Mouse (Mus musculus): ENCODE data around the gene Casd1. TPM values are rescaled to one million over a fixed set of nuclear protein-coding genes. Genes with fewer than 3 reads are reported as not detected.

Gene Casd1
- total and polyA plus RNA-seq, 3 experiments: 13.1 to 38.2 (median 30.4) TPM

DNA sequence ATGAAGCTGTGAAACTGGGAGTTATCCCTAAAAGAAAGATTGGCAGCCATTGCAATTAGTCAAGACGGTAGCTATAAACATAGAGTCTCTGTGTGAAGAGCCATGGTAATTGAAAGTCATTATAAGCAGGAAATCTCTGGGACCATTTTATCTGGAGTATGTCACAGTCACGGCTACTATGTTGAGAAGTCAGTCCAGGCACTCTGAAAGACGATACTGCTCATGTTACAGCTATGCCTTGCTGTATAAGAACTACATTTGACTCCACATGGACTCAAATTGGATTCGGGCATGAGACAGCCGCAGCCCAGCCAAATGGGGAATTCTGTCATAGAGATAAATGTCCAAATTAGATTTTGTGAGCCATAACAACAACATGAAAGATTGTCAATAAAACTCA lies 37.2 kb upstream of the Casd1 start:
- in situ Hi-C loops (cut with MboI; ENCODE audit: low pct_ligation_motif_present, low pct_unique_long_range_greater_than_20kb, low sequenced_read_pairs) (loop anchor here (25.0 kb wide), 1 partner anchor 824 kb away; the partner anchor contains the start of gene Asb4), dilution Hi-C loops (cut with MboI; ENCODE audit: extremely low pct_ligation_motif_present, extremely low pct_unique_long_range_greater_than_20kb, low sequenced_read_pairs) (no loop called here)
- no peaks in the 10 kb centered on the region for H3K27me3 ChIP-seq (replicated peaks)
- H3K4me1 ChIP-seq (ENCODE audit: control insufficient read depth in 1 of 2, insufficient read depth in 2 of 2): no peaks in the 10 kb centered on the region
- H3K27ac ChIP-seq (ENCODE audit: insufficient read depth, low read depth): no peak overlapping the region
- no peaks in the 10 kb centered on the region for H3K36me3 ChIP-seq (replicated peaks in 1 of 2; ENCODE audit: control insufficient read depth in 1 of 2, insufficient read depth in 1 of 2, low read length in 1 of 2)
- no peak overlapping the region for H3K9ac ChIP-seq (ENCODE audit: insufficient read depth, low read depth)
- TF ChIP-seq ZNF384 (IDR thresholded peaks at IDR 0.05; ENCODE audit: low read depth, low read length): no peak
- TF ChIP-seq UBTF (IDR thresholded peaks at IDR 0.05; ENCODE audit: low read depth, low read length): no peak
- no peak for TF ChIP-seq JUN (IDR thresholded peaks at IDR 0.05; ENCODE audit: insufficient read depth, low read depth, low read length)
- TF ChIP-seq MXI1 (IDR thresholded peaks at IDR 0.05; ENCODE audit: low read depth, low read length): no peak
- no peak for TF ChIP-seq MAZ (IDR thresholded peaks at IDR 0.05; ENCODE audit: low read depth, low read length)
- TF ChIP-seq EP300 (IDR thresholded peaks at IDR 0.05; ENCODE audit: low read length): no peak
- no peak for TF ChIP-seq TCF12 (IDR thresholded peaks at IDR 0.05; ENCODE audit: low read depth, low read length)
- no peak for TF ChIP-seq SMC3 (IDR thresholded peaks at IDR 0.05; ENCODE audit: low read depth, low read length)
- no peak overlapping the region for H3K4me2 ChIP-seq (ENCODE audit: insufficient read depth, low read depth, poor library complexity, severe bottlenecking)
- no peaks in the 10 kb centered on the region for H3K79me2 ChIP-seq (replicated peaks; ENCODE audit: control insufficient read depth, extremely low read depth, insufficient read depth, poor library complexity, severe bottlenecking)
- no peak overlapping the region for H3K4me3 ChIP-seq (replicated peaks in 1 of 3; ENCODE audit: low read depth in 2 of 3, low read length in 2 of 3, poor library complexity in 1 of 3)
- DNase-seq (ENCODE audit: extremely low read depth): no peak
- no peaks in the 10 kb centered on the region for H3K9me3 ChIP-seq (replicated peaks; ENCODE audit: low read length)

DNA sequence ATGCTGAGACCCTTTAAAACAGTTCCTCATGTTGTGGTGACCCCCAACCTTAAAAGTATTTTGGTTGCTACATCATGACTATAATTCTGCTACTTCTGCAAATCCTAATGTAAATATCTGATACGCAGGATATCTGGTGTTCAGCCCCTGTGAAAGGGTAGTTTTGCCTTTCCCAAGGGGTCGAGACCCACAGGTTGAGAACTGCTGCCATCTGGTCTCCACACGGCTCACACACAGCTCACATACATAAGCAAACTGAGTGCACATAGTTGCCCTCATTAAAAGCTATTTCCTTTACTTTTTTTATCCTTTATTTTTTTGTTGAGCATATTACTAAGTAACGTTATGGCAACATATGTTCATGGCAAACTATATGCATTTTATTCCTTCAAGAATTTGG lies 30.2 kb upstream of the Casd1 start:
- Histone ChIP-seq H3K9ac (ENCODE audit: insufficient read depth, low read depth) (no peak overlapping the region), H3K9me3 (replicated peaks; ENCODE audit: low read length) (no peaks in the 10 kb centered on the region), H3K4me3 (replicated peaks in 1 of 3; ENCODE audit: low read depth in 2 of 3, low read length in 2 of 3, poor library complexity in 1 of 3) (no peak overlapping the region), H3K27me3 (replicated peaks) (no peaks in the 10 kb centered on the region), H3K27ac (ENCODE audit: insufficient read depth, low read depth) (no peak overlapping the region), H3K4me2 (ENCODE audit: insufficient read depth, low read depth, poor library complexity, severe bottlenecking) (no peak overlapping the region), H3K4me1 (ENCODE audit: control insufficient read depth in 1 of 2, insufficient read depth in 2 of 2) (no peaks in the 10 kb centered on the region), H3K36me3 (replicated peaks in 1 of 2; ENCODE audit: control insufficient read depth in 1 of 2, insufficient read depth in 1 of 2, low read length in 1 of 2) (no peaks in the 10 kb centered on the region), H3K79me2 (replicated peaks; ENCODE audit: control insufficient read depth, extremely low read depth, insufficient read depth, poor library complexity, severe bottlenecking) (no peaks in the 10 kb centered on the region)
- no peak for DNase-seq (ENCODE audit: extremely low read depth)
- in situ Hi-C loops (cut with MboI; ENCODE audit: low pct_ligation_motif_present, low pct_unique_long_range_greater_than_20kb, low sequenced_read_pairs) (loop anchor here (25.0 kb wide), 1 partner anchor 817 kb away; the partner anchor contains the start of gene Asb4), dilution Hi-C loops (cut with MboI; ENCODE audit: extremely low pct_ligation_motif_present, extremely low pct_unique_long_range_greater_than_20kb, low sequenced_read_pairs) (no loop called here)
- TF ChIP-seq NELFE (IDR thresholded peaks at IDR 0.05; ENCODE audit: low read depth, low read length) (no peak), E2F4 (IDR thresholded peaks at IDR 0.05; ENCODE audit: insufficient replicate concordance, low read depth, low read length) (no peak), MAX (IDR thresholded peaks at IDR 0.05; ENCODE audit: low read length) (no peak), BHLHE40 (IDR thresholded peaks at IDR 0.05; ENCODE audit: low read depth, low read length) (no peak), JUND (conservative IDR thresholded peaks at IDR 0.05; ENCODE audit: low read depth, low read length) (no peak), MXI1 (IDR thresholded peaks at IDR 0.05; ENCODE audit: low read depth, low read length) (no peak), MAZ (IDR thresholded peaks at IDR 0.05; ENCODE audit: low read depth, low read length) (no peak)

DNA sequence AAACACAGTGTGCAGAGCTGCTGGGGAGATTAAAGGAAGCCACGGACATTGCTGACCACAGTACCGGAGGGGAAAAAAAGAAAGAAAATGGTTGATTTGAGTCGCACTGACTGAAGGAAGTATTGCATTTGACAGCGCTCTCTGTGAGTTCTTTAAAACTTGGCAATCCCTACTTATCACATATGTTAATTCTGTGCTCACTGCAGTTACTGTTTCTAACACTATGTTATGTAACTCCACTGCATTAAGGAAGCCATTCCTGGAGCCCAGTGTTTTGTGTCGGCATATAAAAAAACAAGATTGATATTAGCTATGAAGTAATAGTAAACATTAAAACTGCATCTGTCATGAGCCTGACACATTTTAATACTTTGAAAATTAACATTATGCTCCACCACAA lies 22.9 kb upstream of the Casd1 start:
- no peak for DNase-seq (ENCODE audit: extremely low read depth)
- dilution Hi-C loops (cut with MboI; ENCODE audit: extremely low pct_ligation_motif_present, extremely low pct_unique_long_range_greater_than_20kb, low sequenced_read_pairs) (no loop called here), in situ Hi-C loops (cut with MboI; ENCODE audit: low pct_ligation_motif_present, low pct_unique_long_range_greater_than_20kb, low sequenced_read_pairs) (no loop called here)
- Histone ChIP-seq H3K9ac (ENCODE audit: insufficient read depth, low read depth) (no peak overlapping the region), H3K4me2 (ENCODE audit: insufficient read depth, low read depth, poor library complexity, severe bottlenecking) (no peak overlapping the region), H3K79me2 (replicated peaks; ENCODE audit: control insufficient read depth, extremely low read depth, insufficient read depth, poor library complexity, severe bottlenecking) (no peaks in the 10 kb centered on the region), H3K27me3 (replicated peaks) (no peaks in the 10 kb centered on the region), H3K4me3 (replicated peaks in 1 of 3; ENCODE audit: low read depth in 2 of 3, low read length in 2 of 3, poor library complexity in 1 of 3) (no peak overlapping the region), H3K9me3 (replicated peaks; ENCODE audit: low read length) (no peaks in the 10 kb centered on the region), H3K36me3 (replicated peaks in 1 of 2; ENCODE audit: control insufficient read depth in 1 of 2, insufficient read depth in 1 of 2, low read length in 1 of 2) (no peaks in the 10 kb centered on the region), H3K4me1 (ENCODE audit: control insufficient read depth in 1 of 2, insufficient read depth in 2 of 2) (no peaks in the 10 kb centered on the region), H3K27ac (ENCODE audit: insufficient read depth, low read depth) (no peak overlapping the region)
- TF ChIP-seq MXI1 (IDR thresholded peaks at IDR 0.05; ENCODE audit: low read depth, low read length): no peak
- TF ChIP-seq BHLHE40 (IDR thresholded peaks at IDR 0.05; ENCODE audit: low read depth, low read length): no peak
- TF ChIP-seq JUN (IDR thresholded peaks at IDR 0.05; ENCODE audit: insufficient read depth, low read depth, low read length): no peak
- TF ChIP-seq SIN3A (IDR thresholded peaks at IDR 0.05; ENCODE audit: low read length): no peak
- no peak for TF ChIP-seq RAD21 (IDR thresholded peaks at IDR 0.05; ENCODE audit: low read depth, low read length)
- no peak for TF ChIP-seq POLR2AphosphoS2 (IDR thresholded peaks at IDR 0.05; ENCODE audit: low read depth, low read length)
- no peak for TF ChIP-seq CHD1 (IDR thresholded peaks at IDR 0.05; ENCODE audit: low read depth, low read length)
- TF ChIP-seq IRF4 (IDR thresholded peaks at IDR 0.05; ENCODE audit: low read depth, low read length): no peak
- TF ChIP-seq USF2 (conservative IDR thresholded peaks at IDR 0.05; ENCODE audit: low read depth, low read length): no peak
